Mouse (Mus musculus): ENCODE measurements around the gene Scp2.
"Not testable (repeated sequence)": the region's sequence is repeated elsewhere in the genome, so short reads cannot be mapped to it uniquely, and the experiment has no call there.

Scp2 gene

DNA sequence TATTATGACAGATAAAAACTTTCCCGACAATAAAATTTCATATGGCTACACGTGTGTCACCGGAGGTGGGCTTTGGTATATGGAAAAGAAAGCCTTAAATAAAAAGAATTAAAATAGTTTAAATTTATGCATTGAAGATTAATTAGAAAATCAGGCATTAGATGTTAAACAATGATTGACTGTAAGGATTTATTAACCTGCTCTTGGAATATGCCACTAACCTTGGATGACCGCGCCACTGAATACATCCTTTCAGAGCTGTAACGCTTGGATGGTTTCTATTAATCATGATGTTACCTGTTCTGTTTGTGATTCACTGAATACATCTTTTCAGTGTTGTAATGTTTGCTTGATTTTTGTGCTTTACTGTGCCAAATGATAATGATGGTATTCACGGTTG lies 35.1 kb downstream of the Scp2 start:
- in situ Hi-C loops (cut with MboI, MseI), result no loop called here

GRCm38 (mm10) chr4:108096345-108096744 lies 48.5 kb downstream of the Scp2 start, which contains the start of gene Podn:
Gene Podn, minus strand, starts transcription at chr4:108096445.
- in situ Hi-C loops (cut with MboI, MseI), result no loop called here

DNA sequence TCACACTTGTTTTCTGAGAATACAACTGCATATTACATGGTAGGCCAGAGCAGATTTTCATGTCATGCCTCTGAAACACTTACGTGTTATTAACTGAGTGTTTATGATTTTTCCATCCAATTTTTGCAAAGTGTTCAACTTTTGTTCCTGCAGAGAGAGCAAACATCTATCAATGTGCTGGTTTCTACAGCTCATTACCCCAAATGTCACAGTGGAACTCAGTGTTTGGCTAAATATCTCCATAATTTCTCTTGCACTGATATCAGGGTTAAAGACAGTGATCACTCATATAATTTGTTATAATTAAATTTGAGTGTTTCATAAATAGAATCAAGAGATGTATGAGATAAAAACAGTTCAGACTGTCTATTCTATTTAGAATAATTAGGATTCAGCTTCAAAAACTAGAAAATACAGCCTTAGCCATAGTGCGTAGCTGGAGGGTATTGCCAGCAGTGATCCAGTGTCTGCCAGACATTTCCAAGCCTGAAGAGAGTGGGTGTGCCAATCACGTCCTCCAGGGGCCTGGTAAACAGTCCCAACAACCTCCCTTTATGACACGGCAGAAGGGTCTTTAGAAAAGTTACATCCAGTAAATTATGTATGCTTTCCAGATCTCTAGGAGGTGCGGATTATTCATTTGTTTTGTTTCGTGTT lies 51.9 kb downstream of the Scp2 start:
- in situ Hi-C loops (cut with MboI, MseI), result no loop called here

- in situ Hi-C loops (cut with MboI, MseI), result no loop called here
Observed at GRCm38 (mm10) chr4:108083993-108084392, 60.8 kb downstream of the Scp2 start.

DNA sequence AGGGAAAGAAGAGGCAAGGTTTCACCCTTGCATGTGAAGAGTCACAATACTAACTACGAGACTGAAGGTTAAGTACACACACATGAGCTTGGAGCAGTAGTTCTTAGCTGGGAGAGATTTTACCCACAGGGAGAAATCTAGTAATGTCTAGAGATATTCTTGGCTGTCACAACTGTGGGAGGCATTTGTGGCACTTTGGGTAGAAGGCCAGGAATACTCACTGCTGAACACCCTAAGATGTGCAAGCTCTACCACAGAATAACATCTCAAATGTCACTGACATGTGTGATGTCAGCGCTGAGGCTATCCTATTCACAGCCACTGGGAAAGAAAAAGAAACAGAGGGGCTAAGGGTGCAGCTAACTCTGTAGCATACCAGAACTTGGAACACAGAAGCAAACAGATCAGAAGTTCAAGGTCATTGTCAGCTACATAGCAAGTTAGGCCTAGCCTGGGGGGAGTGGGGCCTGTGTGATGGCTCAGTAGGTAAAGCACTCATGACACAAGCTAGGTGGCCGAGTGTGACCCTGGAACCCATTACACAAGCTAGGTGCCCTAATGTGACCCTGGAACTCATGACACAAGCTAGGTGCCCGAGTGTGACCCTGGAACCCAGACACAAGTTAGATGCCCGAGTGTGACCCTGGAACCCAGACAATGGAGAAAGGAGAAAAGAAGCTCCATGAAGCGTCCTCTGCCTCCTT lies 61.6 kb downstream of the Scp2 start:
- in situ Hi-C loops (cut with MboI, MseI), result no loop called here

DNA sequence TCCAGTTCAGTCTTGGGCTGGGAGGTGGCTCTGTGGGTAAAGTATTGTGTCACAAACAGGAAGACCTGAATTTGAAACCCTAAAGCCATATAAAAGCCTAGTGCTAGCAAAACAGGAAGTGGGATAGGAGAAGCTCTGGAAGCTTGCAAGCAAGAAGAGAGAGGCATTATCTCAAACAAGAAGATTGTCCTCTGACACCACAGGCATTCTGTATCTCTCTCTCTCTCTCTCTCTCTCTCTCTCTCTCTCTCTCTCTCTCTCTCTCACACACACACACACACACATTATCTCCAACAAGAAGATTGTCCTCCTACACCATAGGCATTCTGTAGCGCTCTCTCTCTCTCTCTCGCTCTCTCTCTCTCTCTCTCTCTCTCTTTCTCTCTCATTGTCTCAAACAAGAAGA lies 62.4 kb downstream of the Scp2 start:
- in situ Hi-C loops (cut with MboI, MseI), result no loop called here

- in situ Hi-C loops (cut with MboI, MseI), result no loop called here
Observed at GRCm38 (mm10) chr4:108080876-108081275, 63.9 kb downstream of the Scp2 start.

GRCm38 (mm10) chr4:108079762-108080161 lies 65.0 kb downstream of the Scp2 start:
- in situ Hi-C loops (cut with MboI, MseI), result no loop called here

DNA sequence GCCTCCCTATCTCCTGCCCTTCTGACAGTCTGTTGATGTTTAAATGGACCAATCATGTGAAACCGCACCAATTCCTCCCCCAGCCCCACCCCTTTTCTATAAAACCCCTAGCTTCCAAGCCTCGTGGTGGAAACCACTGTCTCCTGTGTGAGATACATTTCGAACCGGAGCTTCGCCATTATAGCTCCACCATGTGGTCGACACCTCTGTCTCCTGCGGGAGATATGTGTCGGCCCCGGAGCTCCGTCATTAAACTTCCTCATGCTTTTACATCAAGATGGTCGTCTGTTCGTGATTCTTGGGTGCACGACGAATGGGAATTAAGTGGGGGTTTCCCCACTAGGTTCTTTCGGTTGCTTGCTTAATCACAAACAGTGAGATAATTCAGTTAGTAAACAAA lies 65.6 kb downstream of the Scp2 start:
- in situ Hi-C loops (cut with MboI, MseI), result not testable (repeated sequence)

- in situ Hi-C loops (cut with MboI, MseI), result no loop called here
Observed at GRCm38 (mm10) chr4:108077224-108077955, 67.4 kb downstream of the Scp2 start.

GRCm38 (mm10) chr4:108074204-108074823 lies 70.5 kb downstream of the Scp2 start:
- in situ Hi-C loops (cut with MboI, MseI), result no loop called here

DNA sequence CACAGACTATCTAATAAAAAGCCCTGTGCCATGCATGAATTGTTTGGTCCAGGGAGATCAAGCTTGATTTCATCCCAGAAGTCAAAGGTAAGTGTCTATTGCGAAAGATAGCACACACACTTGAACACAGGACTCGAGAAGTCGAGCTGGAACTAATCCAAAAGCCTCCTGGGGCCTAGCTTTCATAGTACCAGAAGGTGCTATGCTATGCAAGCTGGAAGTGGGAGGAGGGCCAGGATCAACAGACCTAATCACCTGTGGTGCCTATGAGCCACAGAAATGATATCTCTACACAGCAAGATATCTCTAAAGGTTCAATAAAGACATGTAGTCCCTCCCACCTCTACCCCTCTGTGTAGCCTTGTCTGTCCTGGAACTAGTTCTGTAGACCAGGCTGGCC lies 72.7 kb downstream of the Scp2 start:
- in situ Hi-C loops (cut with MboI, MseI), result no loop called here

GRCm38 (mm10) chr4:108071235-108071901 lies 73.4 kb downstream of the Scp2 start:
- in situ Hi-C loops (cut with MboI, MseI), result no loop called here

GRCm38 (mm10) chr4:108070723-108071122 lies 74.1 kb downstream of the Scp2 start:
- in situ Hi-C loops (cut with MboI, MseI), result no loop called here

DNA sequence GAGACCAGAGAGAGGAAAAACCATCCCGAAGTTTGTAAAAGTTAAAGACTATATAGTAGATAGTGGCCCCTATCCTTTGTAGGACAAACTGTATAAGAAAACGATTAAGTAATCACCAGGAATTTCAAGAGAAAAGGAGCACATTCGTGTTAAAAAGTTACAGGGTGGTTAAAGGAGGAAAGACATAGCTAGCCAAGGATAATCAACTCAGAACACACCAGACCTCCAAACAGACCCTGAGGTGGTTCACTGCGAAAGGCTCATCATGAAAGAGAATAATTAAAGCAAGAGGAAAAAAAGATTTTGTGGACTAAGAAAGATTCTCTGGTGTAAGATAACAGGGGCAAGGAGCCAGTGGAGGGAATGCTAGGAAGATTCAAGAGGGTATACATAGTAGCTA lies 74.5 kb downstream of the Scp2 start:
- in situ Hi-C loops (cut with MboI, MseI), result no loop called here

- in situ Hi-C loops (cut with MboI, MseI), result no loop called here
Observed at GRCm38 (mm10) chr4:108068081-108068480, 76.7 kb downstream of the Scp2 start.

DNA sequence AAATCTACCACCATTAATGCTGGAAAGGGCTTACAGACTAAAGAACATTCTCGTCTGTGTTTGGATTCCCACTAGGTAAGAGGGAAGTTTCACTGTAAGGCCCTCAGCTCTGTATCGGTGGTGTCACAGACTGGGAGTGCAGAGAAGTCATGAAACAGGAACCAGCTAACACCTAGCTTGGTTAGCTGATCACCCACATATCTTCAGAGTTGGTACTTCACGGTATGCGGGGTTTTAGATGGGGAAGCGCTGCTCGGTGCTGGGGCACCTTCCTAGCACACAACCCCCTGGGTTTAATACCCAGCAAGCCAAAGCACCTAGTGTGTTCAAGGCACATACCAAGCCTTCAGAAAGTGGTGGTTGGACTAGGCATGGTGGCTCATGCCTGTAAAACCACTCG lies 77.5 kb downstream of the Scp2 start:
- in situ Hi-C loops (cut with MboI, MseI), result no loop called here

- in situ Hi-C loops (cut with MboI, MseI), result no loop called here
Observed at GRCm38 (mm10) chr4:108066569-108066968, 78.2 kb downstream of the Scp2 start.

DNA sequence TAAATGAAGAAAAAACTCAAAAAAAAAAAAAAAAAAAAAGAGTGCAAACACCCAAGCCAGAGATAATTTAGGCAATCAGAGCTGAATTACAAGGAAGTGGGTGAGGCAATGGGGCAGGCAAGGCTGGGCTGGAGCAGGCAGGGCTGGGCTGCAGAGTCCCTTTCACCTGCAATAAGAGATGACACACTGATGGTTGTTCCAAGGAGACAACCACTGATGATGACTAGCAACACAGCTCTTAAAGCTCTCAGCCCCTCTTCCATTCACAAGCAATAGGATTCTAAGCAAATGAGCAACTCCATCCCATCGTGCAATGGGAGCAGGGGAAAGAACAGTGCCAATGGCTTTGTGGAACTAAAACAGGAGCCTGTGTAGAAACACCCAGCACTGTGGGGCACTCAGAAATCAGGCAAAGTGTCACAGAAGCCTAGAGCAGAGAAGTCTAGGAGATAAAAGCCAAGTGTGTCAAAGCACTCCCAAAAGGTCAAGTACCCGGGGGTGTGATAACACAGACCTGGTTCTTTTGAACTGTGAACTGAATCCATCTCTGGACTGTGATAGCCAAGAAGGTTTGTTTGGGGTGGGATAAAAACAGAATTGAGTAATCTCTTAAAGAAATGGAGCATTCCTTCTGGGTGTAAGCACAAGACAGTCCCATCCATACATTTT lies 79.5 kb downstream of the Scp2 start:
- in situ Hi-C loops (cut with MboI, MseI), result no loop called here

- in situ Hi-C loops (cut with MboI, MseI), result no loop called here
Observed at GRCm38 (mm10) chr4:108063616-108064015, 81.2 kb downstream of the Scp2 start.

DNA sequence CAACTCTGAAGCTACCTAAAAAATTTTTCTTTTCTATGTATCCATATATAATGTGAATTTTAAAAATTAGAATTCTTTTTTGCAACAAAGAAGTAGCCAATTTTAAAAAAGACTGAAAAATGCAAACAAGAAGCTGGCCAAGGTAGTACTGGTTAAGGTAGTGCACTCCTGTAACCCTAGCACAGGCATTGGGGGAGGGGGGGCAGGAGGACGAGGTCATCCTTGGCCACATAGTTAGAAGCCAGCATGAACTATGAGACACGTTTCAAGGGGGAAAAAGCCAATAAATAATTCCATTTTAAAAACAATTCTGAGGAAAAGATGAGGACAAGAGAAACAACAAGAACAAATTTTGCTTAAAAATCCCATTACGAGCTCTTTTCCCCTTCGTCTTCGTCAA lies 82.3 kb downstream of the Scp2 start:
- in situ Hi-C loops (cut with MboI, MseI), result no loop called here

Data from T-helper 2 cell (primary cell).